Mouse (Mus musculus) lung, adult 2 months (tissue): ENCODE data around the gene Paxx.

Experiments used
- CTCF ChIP-seq: fragments of 200-500 bp; IDR thresholded peaks from 2 replicates; pipeline ENCODE4 v1.5.1; 2011; ENCODE audit warnings: mild to moderate bottlenecking, low read length, control low read depth; ENCODE audit not compliant: insufficient read depth
- POLR2A ChIP-seq: fragments of 200-500 bp; IDR thresholded peaks from 2 replicates; pipeline ENCODE4 v1.6.1; 2011; ENCODE audit warnings: low read depth, mild to moderate bottlenecking, control low read depth, low read length, borderline replicate concordance; ENCODE audit errors: extremely low read depth

- no peak for TF ChIP-seq CTCF
- peak; percentile 79; the same call in 1 of the 2 replicates for TF ChIP-seq POLR2A
Observed at GRCm38 (mm10) chr2:25460551-25461309, at the start of gene Paxx.
